Mouse (Mus musculus) Patski (cell line): Measurements from ENCODE around the gene Zic5. TPM values are rescaled to one million over a fixed set of nuclear protein-coding genes. Genes with fewer than 3 reads are reported as not detected.
"Not testable (repeated sequence)": the region's sequence is repeated elsewhere in the genome, so short reads cannot be mapped to it uniquely, and the experiment has no call there.

Experiments used
- ATAC-seq: fragments of 100-300 bp; one replicate; pipeline ENCODE4 v1.8.0; 2021
- CTCF ChIA-PET: fragments of 350-600 bp; sonication (Branson Sonifier 250); formaldehyde crosslinking; loops from one replicate; lab custom pipeline; 2022; ENCODE audit warnings: inconsistent platforms; lab: Charles Lee
- POLR2A ChIA-PET: fragments of 350-600 bp; sonication (Branson Sonifier 250); formaldehyde crosslinking; loops from one replicate; lab custom pipeline; 2022; ENCODE audit warnings: antibody characterized with exemption, inconsistent platforms; lab: Charles Lee
- DNase-seq: peaks from one replicate; pipeline ENCODE4 v3.0.0-alpha.2; 2011; ENCODE audit warnings: low read depth, low spot score
- H3K27me3 ChIP-seq: fragments of 371-371 bp; one replicate; pipeline ENCODE4 v1.5.1; 2021
- CTCF ChIP-seq: fragments of 100-300 bp; IDR thresholded peaks from one replicate; pipeline ENCODE4 v1.5.1; 2021
- in situ Hi-C: fragments of 300-500 bp; cut with MboI; formaldehyde crosslinking; loops from 3 replicates; pipeline ENCODE4 v1.11.1; 2018; ENCODE audit warnings: low pct_unique_long_range_greater_than_20kb, mixed read lengths
- polyA plus RNA-seq: library from polyadenylated mRNA; unstranded; gene quantifications from one replicate; pipeline ENCODE4 v1.2.3, GENCODE M21; 2021

The Zic5 gene
- polyA plus RNA-seq, 1 experiment from 2014 or later: 15.1 TPM

GRCm38 (mm10) chr14:122463080-122463691 is 2.3 kb downstream of the Zic5 start:
- H3K27me3 ChIP-seq: no peaks in the 10 kb centered on the region
- POLR2A ChIA-PET: no interaction called here
- peak; percentile 31 for ATAC-seq
- TF ChIP-seq CTCF: no peak
- no peak for DNase-seq
- CTCF ChIA-PET: no interaction called here
- in situ Hi-C loops: loop anchor here (5.0 to 25.0 kb wide), 2 partner anchors 86 to 226 kb away; no protein-coding TSS in a partner anchor

DNA sequence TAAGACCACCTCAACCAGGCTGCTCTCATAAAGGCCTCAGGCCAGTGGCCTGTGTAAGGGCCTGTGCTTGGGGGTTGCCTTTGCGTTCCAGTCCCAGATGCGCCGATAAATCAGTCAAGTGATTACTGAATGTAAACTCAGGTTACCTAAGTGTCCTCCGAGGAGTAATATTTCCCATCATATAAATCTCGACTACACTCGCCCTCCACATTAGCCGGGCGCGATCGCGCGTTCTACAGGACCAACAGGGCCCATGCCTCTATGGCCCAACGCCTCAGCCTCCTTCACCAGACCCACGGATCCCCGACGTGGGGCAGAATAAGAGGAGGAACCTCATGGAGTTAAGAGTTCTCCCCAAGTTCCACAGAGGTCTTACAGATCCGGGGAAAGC is 2.8 kb downstream of the Zic5 start:
- in situ Hi-C loops: loop anchor here (5.0 to 25.0 kb wide), 2 partner anchors 85 to 225 kb away; no protein-coding TSS in a partner anchor
- H3K27me3 ChIP-seq: no peaks in the 10 kb centered on the region
- DNase-seq: no peak
- TF ChIP-seq CTCF: no peak
- no peak for ATAC-seq
- ChIA-PET CTCF (no interaction called here), POLR2A (no interaction called here)

DNA sequence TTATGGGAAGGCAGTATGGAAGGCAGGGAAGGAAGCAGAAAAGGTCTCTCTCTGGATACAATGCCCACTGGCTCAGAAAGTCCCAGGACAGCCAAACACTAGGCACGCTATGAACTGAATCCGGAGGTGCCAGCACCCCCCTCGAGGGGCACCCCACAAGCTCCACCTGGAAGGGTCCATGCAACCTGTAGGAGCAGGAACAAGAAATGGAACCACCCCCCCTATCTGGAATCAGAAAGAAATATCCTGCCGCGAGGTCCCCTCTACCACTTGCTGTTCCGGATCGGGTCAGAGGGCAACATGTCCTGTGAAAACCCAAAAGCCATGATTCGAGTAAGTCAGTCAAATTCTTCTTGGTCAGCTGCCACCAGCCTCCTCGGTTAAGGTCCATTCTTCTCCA is 3.5 kb downstream of the Zic5 start:
- no peak for DNase-seq
- POLR2A ChIA-PET: interaction anchor here (0.6 to 0.9 kb wide), 2 partner anchors 15 to 115 kb away, joined by 3 read pairs; no protein-coding TSS in a partner anchor
- H3K27me3 ChIP-seq: no peaks in the 10 kb centered on the region
- ATAC-seq: no peak
- in situ Hi-C loops: loop anchor here (5.0 to 25.0 kb wide), 2 partner anchors 85 to 225 kb away; no protein-coding TSS in a partner anchor
- TF ChIP-seq CTCF: no peak
- CTCF ChIA-PET: no interaction called here

DNA sequence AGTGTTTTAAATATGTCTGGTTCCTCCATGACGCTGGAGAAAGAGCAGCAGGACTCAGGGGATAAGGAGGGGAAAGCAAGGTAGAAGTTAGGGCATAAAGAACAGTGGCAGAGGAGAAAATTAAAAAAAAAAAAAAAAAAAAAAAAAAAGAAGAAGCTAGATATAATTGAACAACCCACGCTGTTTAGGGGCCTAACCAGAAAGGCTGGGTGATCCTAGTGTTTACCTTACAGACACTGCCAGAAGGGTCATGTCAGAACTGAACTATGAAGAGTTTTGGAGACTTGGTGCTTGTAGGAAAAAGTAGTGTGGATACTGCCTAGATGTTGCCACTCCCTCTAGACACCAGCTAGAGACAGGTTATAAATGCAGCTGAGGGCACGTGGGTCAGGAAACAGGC is 4.0 kb downstream of the Zic5 start:
- no peak for TF ChIP-seq CTCF
- no peak for DNase-seq
- H3K27me3 ChIP-seq: no peaks in the 10 kb centered on the region
- ChIA-PET CTCF (no interaction called here), POLR2A (interaction anchor here (0.6 to 0.9 kb wide), 2 partner anchors 14 to 114 kb away, joined by 3 read pairs; no protein-coding TSS in a partner anchor)
- in situ Hi-C loops: loop anchor here (5.0 to 25.0 kb wide), 2 partner anchors 84 to 224 kb away; no protein-coding TSS in a partner anchor
- no peak for ATAC-seq

GRCm38 (mm10) chr14:122460226-122460625 is 5.3 kb downstream of the Zic5 start:
- in situ Hi-C loops: loop anchor here (5.0 to 25.0 kb wide), 2 partner anchors 83 to 223 kb away; no protein-coding TSS in a partner anchor
- TF ChIP-seq CTCF: no peak
- H3K27me3 ChIP-seq: no peaks in the 10 kb centered on the region
- CTCF ChIA-PET: interaction anchor here (1.1 kb wide), 1 partner anchor 236 kb away, joined by 4 read pairs; no protein-coding TSS in a partner anchor
- POLR2A ChIA-PET: interaction anchor here (0.6 kb wide), 1 partner anchor 62 kb away, joined by 3 read pairs; no protein-coding TSS in a partner anchor
- no peak for ATAC-seq
- DNase-seq: no peak

DNA sequence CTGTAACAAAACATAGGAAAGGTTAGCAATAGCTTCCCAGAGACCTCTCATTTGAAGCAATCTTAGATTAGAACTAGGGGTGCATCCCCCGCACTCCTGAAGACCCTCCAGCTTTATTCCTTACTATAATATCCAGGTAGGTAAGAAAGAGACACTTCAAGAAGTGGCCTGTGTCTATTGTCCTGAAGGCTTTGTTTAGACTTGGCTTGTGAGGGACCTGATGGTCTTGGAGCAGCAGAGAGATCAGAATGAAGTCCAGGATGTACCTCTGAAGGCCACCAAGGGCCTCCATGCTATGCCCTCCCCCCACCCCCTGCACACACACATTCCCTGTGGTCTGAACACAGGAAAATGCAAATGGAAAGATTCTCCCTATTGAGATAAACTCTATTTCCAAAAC is 5.7 kb downstream of the Zic5 start:
- H3K27me3 ChIP-seq: no peaks in the 10 kb centered on the region
- POLR2A ChIA-PET: interaction anchor here (0.6 kb wide), 1 partner anchor 62 kb away, joined by 3 read pairs; no protein-coding TSS in a partner anchor
- ATAC-seq (no peak), DNase-seq (no peak)
- in situ Hi-C loops: loop anchor here (5.0 to 25.0 kb wide), 2 partner anchors 82 to 222 kb away; no protein-coding TSS in a partner anchor
- CTCF ChIA-PET: interaction anchor here (1.1 kb wide), 1 partner anchor 236 kb away, joined by 4 read pairs; no protein-coding TSS in a partner anchor
- no peak for TF ChIP-seq CTCF

DNA sequence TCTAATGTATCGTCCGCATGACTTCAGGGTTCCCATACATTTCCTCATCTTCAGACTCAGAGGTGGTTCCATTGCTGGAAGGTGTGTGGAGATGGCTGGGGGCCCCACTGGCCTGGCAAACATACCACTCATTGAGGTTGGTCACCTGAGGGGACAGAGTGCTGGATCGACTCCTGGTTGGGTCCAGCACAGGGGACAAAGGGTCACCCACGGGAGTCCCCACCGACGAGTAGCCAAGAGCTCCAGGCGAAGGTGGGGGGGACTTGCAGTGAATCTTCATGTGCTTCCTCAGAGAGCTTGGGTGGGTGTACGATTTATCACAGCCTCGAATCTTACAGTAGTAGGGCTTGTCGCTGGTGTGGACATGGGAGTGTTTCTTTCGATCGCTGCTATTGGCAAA is 6.1 kb downstream of the Zic5 start:
- in situ Hi-C loops: loop anchor here (25.0 kb wide), 1 partner anchor 222 kb away; no protein-coding TSS in a partner anchor
- DNase-seq, POLR2A ChIA-PET, H3K27me3 ChIP-seq, ATAC-seq, CTCF ChIA-PET: not testable (repeated sequence)

DNA sequence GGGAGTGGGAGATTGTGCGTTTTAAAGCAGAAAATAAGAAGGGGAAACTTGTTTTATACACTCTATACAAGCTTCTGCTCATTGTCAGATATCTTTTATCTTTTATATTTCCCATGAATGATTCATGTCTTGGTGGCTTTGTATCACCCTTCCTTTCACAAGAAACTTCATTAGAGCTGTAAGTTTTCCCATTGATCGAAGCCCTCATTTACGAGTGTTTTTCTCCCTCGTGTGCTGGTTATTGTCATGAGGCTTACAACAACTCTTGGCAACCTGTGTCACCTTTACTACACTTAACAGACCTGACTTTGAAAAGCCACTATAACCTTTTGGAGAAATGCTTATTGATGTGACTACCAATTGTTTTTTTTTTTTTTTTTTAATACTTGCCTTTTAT is 9.9 kb downstream of the Zic5 start:
- in situ Hi-C loops: loop anchor here (25.0 kb wide), 1 partner anchor 218 kb away; no protein-coding TSS in a partner anchor
- ChIA-PET CTCF (no interaction called here), POLR2A (interaction anchor here (0.7 kb wide), 1 partner anchor 1186 kb away, joined by 4 read pairs; no protein-coding TSS in a partner anchor)
- no peak for ATAC-seq
- no peaks in the 10 kb centered on the region for H3K27me3 ChIP-seq
- no peak for TF ChIP-seq CTCF
- no peak for DNase-seq

DNA sequence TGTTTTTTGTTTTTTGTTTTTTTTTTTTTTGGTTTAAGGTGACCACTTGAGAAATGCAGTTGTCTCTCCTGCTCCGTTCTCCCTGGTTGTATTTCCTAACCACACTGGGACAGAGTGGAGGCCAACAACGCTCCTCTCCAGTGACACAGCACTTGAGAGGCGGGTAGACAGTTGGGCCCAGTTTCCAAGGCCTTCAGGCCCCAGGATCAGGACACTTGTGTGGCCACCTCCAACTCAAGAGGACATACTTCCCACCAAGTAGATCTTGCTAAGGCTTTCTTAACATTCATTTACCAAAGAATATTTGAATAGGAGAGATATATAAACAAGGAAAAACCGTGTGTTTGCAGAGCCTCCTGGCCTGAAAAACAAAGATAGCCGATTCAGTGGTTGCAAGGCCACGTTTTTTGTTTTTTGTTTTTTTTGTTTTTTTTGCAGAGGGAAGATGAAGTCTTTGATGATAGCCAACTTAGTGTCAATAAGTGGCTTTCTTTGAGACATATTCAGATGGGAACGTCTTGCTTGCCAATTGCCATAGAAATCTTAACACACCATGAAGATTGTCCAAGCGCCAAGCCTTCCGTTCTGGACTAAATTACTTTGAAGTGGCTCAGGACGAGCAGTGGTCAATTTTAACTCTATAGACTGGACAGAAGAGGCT is 10.4 kb downstream of the Zic5 start:
- DNase-seq (no peak), ATAC-seq (no peak)
- TF ChIP-seq CTCF: no peak
- ChIA-PET CTCF (no interaction called here), POLR2A (no interaction called here)
- in situ Hi-C loops: loop anchor here (25.0 kb wide), 1 partner anchor 218 kb away; no protein-coding TSS in a partner anchor
- H3K27me3 ChIP-seq: no peaks in the 10 kb centered on the region

- TF ChIP-seq CTCF: no peak
- no peaks in the 10 kb centered on the region for H3K27me3 ChIP-seq
- peak; percentile 19 for ATAC-seq
- in situ Hi-C loops: loop anchor here (25.0 kb wide), 1 partner anchor 217 kb away; no protein-coding TSS in a partner anchor
- no peak for DNase-seq
- ChIA-PET POLR2A (no interaction called here), CTCF (interaction anchor here (0.8 kb wide), 1 partner anchor 12 kb away, joined by 3 read pairs; the partner anchor contains the start of gene Zic5)
These were observed 11.3 kb downstream of the Zic5 start for GRCm38 (mm10) chr14:122453996-122454738.
